Mouse (Mus musculus) limb, embryonic 11.5 days (tissue): Measurements from ENCODE around the gene Carmil1. TPM values are rescaled to one million over a fixed set of nuclear protein-coding genes. Genes with fewer than 3 reads are reported as not detected.

Experiments used
- ATAC-seq: fragments of 200-750 bp; cut with Nextera tagmentation; 2 replicates; pipeline ENCODE4 v1.8.0; 2017; ENCODE audit warnings: low read depth; ENCODE audit not compliant: insufficient number of reproducible peaks, low FRiP score, low TSS enrichment
- DNase-seq: peaks from one replicate; pipeline ENCODE4 v3.0.0-alpha.2; 2015; ENCODE audit warnings: low spot score
- H3K27ac ChIP-seq: fragments of 300-500 bp; sonication (generic); replicated peaks from 2 replicates; pipeline ENCODE4 v1.5.1; 2014; ENCODE audit warnings: low read depth, mild to moderate bottlenecking, low read length
- H3K27me3 ChIP-seq: fragments of 300-500 bp; sonication (generic); 2 replicates; pipeline ENCODE4 v1.6.1; 2014; ENCODE audit warnings: mild to moderate bottlenecking, low read length, mixed read lengths; ENCODE audit not compliant: control insufficient read depth, insufficient read depth
- H3K36me3 ChIP-seq: fragments of 300-500 bp; sonication (generic); 2 replicates; pipeline ENCODE4 v1.6.1; 2014; ENCODE audit warnings: mild to moderate bottlenecking, low read length, moderate library complexity, mixed read lengths; ENCODE audit not compliant: control insufficient read depth, insufficient read depth
- H3K4me1 ChIP-seq: fragments of 300-500 bp; sonication (generic); 2 replicates; pipeline ENCODE4 v1.6.1; 2014; ENCODE audit warnings: low read length, mixed read lengths; ENCODE audit not compliant: control insufficient read depth, insufficient read depth
- H3K4me2 ChIP-seq: fragments of 300-500 bp; sonication (generic); 2 replicates; pipeline ENCODE4 v1.6.1; 2014; ENCODE audit warnings: low read depth, mild to moderate bottlenecking, moderate library complexity; ENCODE audit not compliant: severe bottlenecking
- H3K4me3 ChIP-seq: fragments of 300-500 bp; sonication (generic); 2 replicates; pipeline ENCODE4 v1.5.1; 2014; ENCODE audit warnings: low read depth, low read length
- H3K9ac ChIP-seq: fragments of 300-500 bp; sonication (generic); 2 replicates; pipeline ENCODE4 v1.6.1; 2014; ENCODE audit warnings: mild to moderate bottlenecking, low read length
- H3K9me3 ChIP-seq: fragments of 300-500 bp; sonication (generic); 2 replicates; pipeline ENCODE4 v1.6.1; 2016; ENCODE audit warnings: low read length; ENCODE audit not compliant: control insufficient read depth
- WGBS: fragments of 180-500 bp; shearing (Covaris S2); extraction: QIAGEN DNeasy Blood & Tissue Kit; methylation state at CpG from one replicate; pipeline ENCODE4 v1.1.7; 2014; 5-methylcytosine and 5-hydroxymethylcytosine counted together
- polyA plus RNA-seq: library from polyadenylated mRNA; unstranded; fragments of >200 nt; fragmentation: Nextera tagmentation; extraction: Ambion mirVana; gene quantifications from 2 replicates; pipeline ENCODE4 v1.2.1, GENCODE M21; 2014

Gene Carmil1
- polyA plus RNA-seq, 1 experiment from 2014 or later = 29.4 TPM

DNA sequence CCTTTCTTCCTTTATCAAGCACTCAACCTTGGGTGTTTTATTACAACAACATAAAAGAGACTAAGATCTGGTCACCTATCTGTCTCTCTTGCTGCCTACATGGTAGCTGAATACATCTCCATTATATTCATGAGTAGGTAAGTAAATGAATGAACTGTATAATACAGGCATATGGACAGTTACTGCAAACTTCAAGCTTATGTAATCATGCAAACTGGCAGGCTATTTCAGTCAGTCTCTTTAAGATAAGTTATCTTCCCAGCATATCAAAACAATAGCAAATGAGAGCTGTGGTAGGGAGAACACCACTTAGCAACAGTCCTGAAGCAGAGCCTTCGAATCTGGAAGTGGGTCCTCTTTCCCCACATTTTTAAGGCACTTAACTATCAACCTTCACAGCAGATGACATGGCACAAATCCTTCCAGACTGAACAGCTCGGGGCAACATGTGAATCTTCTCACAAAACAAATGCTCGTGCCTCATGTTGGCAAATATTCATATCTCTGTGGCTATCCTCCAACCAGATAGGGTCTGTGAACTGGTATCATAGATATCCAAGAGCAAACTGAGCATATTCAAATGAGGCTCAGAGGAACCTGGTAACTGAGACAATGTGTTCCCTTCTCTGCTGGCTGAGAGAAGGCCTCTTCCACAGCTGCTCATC lies 42.0 kb downstream of the Carmil1 start:
- H3K36me3 ChIP-seq = no peaks in the 10 kb centered on the region
- no peak overlapping the region for H3K4me2 ChIP-seq
- 82% methylated on average over 3 of the region's 3 CpGs for WGBS
- peaks cover 3% of the 10 kb centered on the region for H3K4me1 ChIP-seq
- H3K4me3 ChIP-seq = no peak overlapping the region
- DNase-seq (no peak), ATAC-seq (no peak)
- H3K27ac ChIP-seq = no peak overlapping the region
- no peaks in the 10 kb centered on the region for H3K27me3 ChIP-seq
- H3K9ac ChIP-seq = no peak overlapping the region
- H3K9me3 ChIP-seq = no peaks in the 10 kb centered on the region

DNA sequence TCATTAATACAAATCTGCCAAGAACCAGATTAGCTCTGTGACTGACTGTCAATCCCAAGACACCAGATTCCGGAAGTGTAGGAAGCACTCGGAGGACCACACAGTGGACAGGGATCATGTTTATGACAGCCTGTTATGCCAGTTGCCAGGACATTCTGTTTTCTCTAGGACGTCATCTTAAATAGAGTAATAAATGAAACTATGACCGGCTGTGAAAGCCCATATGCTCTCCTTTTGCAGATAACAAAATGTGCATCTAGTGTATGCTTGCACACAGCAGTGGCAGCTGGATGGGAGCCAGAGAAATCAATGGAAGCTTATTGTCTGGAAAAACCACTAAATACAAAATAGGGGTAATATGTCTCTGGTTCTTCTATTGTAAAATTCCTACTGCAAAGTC lies 43.9 kb downstream of the Carmil1 start:
- peaks cover 3% of the 10 kb centered on the region for H3K4me1 ChIP-seq
- no peak for DNase-seq
- 84% methylated on average over 4 of the region's 4 CpGs for WGBS
- H3K27ac ChIP-seq = no peak overlapping the region
- H3K27me3 ChIP-seq = no peaks in the 10 kb centered on the region
- no peaks in the 10 kb centered on the region for H3K36me3 ChIP-seq
- H3K9me3 ChIP-seq = no peaks in the 10 kb centered on the region
- no peak overlapping the region for H3K9ac ChIP-seq
- no peak overlapping the region for H3K4me3 ChIP-seq
- ATAC-seq = no peak
- no peak overlapping the region for H3K4me2 ChIP-seq

DNA sequence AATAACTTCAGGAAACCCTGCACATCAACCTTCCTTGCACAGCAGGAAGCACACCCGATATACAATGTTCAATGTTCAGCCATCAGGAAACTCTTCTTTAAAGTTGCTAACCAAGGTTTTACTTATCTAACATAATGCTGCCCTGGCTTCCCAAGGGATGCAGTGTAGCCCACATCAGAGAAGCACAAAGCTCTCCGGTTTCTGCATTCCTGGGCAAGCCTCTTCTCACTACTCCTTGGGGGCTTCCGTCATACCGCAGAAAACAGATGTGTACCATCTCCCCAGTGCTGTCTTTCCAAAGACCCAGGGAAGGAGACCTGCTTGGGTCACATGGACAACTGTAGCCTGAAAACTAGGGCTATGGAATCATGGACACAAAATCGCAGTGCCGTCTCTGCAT lies 47.8 kb downstream of the Carmil1 start:
- WGBS = 89% methylated on average over 6 of the region's 6 CpGs
- no peaks in the 10 kb centered on the region for H3K4me1 ChIP-seq
- H3K27me3 ChIP-seq = no peaks in the 10 kb centered on the region
- no peak overlapping the region for H3K9ac ChIP-seq
- DNase-seq (no peak), ATAC-seq (no peak)
- H3K9me3 ChIP-seq = no peaks in the 10 kb centered on the region
- no peaks in the 10 kb centered on the region for H3K36me3 ChIP-seq
- H3K4me3 ChIP-seq = no peak overlapping the region
- H3K27ac ChIP-seq = no peak overlapping the region
- no peak overlapping the region for H3K4me2 ChIP-seq

DNA sequence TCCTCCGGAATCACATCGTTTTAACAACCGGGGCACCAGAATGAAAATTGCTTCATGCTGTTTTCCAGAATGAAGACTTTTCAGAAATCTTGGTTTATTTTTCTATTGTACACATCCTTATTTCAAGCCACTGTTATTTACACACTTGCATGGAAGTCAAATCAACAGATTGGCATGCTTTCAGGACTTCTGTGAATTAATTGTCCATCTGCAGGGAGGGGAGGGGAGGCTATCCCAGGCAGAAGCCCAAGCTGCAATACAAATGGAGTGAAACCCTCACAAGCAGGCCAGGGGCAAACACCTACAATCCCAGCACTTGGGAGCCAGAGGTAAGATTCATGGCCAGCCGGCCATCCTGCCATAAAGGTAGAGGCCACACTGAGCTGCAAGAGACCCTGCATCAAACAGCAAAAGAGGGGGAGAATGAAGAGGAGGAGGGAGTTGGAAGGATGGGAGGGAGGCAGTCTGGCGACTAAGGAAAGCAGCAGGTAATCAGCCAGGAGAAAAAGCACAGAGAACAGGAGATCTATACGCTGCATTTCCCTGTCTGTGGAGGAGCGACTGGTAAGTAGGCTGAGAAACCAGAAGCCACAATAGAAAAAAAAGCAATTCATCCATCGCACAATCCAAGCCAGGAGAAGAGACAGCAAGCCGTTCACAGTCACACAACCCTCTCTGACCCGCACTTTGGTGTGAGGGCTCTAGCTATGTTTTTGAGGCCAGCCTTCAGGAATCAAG lies 48.7 kb downstream of the Carmil1 start:
- ATAC-seq (no peak), DNase-seq (no peak)
- no peaks in the 10 kb centered on the region for H3K9me3 ChIP-seq
- H3K36me3 ChIP-seq = no peaks in the 10 kb centered on the region
- no peaks in the 10 kb centered on the region for H3K4me1 ChIP-seq
- no peak overlapping the region for H3K4me3 ChIP-seq
- H3K27me3 ChIP-seq = no peaks in the 10 kb centered on the region
- H3K9ac ChIP-seq = no peak overlapping the region
- 91% methylated on average over 10 of the region's 10 CpGs for WGBS
- no peak overlapping the region for H3K27ac ChIP-seq
- H3K4me2 ChIP-seq = no peak overlapping the region

DNA sequence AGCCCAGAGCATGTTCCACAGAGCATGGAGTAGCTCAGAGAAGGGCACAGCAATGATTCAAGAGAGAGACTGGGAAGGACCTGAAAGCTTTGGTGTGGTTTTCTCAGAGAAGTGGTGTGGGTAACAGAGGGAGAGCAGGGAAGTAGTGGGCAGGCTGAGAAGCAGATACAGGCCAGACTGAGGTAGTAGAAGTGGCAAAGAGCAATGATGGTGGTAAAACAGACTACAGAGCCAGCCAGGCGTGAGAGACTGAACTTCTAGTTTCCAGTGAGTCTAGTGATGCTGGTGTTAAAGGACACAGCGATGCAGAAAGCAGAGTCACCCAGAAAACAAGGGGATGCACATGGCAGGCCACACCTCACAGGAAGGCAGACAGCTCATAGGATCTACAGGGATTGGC lies 49.4 kb downstream of the Carmil1 start:
- Histone ChIP-seq H3K27me3 (no peaks in the 10 kb centered on the region), H3K9ac (no peak overlapping the region), H3K27ac (no peak overlapping the region), H3K36me3 (no peaks in the 10 kb centered on the region), H3K4me3 (no peak overlapping the region), H3K9me3 (no peaks in the 10 kb centered on the region), H3K4me2 (no peak overlapping the region), H3K4me1 (no peaks in the 10 kb centered on the region)
- no peak for DNase-seq
- no peak for ATAC-seq
- WGBS = 98% methylated on average over 2 of the region's 2 CpGs

DNA sequence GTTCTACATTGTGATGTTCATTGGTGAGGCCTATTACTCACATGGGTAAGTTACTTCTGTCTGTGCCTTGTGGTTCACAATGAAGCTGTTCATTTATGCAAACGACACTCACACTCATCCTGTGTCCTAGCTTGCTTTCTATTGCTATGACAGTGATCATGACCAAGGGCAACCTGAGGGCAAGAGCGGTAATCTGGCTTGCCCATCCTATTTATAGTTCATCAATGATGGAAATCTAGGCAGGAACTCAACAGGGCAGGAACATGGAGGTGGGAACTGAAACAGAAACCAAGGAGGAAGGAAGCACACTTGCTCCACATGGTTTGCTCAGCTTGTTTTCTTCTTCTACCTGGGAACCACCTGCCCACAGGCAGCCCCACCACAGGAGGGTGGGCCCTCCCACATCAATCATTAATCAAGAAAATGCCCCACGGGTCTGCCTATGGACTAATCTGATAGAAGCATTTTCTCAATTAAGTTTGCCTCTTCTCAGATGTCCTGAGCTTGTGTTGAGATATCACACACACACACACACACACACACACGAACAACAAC lies 50.0 kb downstream of the Carmil1 start:
- Histone ChIP-seq H3K36me3 (no peaks in the 10 kb centered on the region), H3K9ac (no peak overlapping the region), H3K27ac (no peak overlapping the region), H3K4me3 (no peak overlapping the region), H3K9me3 (no peaks in the 10 kb centered on the region), H3K4me1 (no peaks in the 10 kb centered on the region), H3K4me2 (no peak overlapping the region), H3K27me3 (no peaks in the 10 kb centered on the region)
- 85% methylated on average over 4 of the region's 4 CpGs for WGBS
- ATAC-seq = no peak
- no peak for DNase-seq

DNA sequence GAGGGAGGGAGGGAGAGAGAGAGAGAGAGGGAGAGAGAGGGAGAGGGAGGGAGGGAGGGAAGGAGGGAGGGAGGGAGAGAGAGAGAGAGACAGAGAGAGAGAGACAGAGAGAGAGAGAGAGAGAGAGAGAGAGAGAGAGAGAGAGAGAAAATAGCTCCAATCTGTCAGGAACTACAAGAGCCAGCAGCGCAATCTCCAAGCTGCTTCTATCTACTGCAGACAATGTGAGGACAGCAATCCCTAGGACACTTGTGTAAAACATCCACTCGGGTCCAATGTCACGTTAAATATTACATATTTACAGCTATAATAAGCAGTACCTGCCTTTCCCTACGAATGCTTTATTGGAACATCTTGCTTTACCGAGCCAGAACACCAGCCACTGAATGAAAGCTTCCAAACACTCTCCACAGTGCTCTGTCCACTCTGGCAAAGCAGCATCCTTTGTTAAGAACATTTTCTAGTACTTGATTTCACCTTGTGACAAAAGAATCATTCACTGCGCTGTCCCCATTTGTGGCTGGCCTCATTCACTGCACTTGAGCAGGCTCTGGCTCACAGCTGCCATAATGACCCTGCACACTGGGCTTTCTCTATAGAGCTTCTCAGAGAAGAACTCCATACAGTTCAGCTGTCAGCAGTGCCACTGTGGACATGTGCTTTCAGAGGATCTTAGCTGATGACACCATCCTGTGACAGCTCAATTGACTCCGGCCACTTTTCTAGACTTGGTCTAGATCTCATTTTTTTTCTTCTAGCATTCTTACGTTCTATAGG lies 57.0 kb downstream of the Carmil1 start:
- no peak overlapping the region for H3K27ac ChIP-seq
- DNase-seq (no peak), ATAC-seq (no peak)
- no peak overlapping the region for H3K4me2 ChIP-seq
- 90% methylated on average over 8 of the region's 8 CpGs for WGBS
- H3K36me3 ChIP-seq = no peaks in the 10 kb centered on the region
- no peaks in the 10 kb centered on the region for H3K4me1 ChIP-seq
- H3K27me3 ChIP-seq = no peaks in the 10 kb centered on the region
- H3K4me3 ChIP-seq = no peak overlapping the region
- no peaks in the 10 kb centered on the region for H3K9me3 ChIP-seq
- H3K9ac ChIP-seq = no peak overlapping the region

DNA sequence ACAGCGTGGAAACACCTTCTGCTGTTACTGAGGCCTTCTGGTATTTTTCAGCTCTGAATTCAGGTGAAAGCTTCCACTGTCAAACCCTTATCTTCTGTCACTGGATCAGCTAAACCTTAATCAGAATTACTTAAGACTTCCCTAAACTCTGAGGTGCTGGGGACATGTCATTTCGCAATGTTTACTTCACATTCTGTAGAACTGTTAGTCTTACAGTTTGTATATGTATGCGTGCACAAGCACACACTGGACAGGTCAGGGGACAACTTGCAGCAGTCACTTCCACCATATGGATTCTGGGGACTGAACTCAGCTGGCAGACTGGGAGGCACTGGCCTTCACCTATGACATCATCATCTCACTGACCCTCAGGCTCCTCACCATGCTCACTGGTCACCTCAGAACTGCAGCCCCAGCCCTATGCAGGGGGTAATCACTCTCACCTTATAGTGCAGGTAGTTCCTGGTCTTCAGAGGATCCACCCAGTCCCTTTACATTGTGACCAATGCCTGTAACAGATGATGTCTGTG lies 60.1 kb downstream of the Carmil1 start:
- no peaks in the 10 kb centered on the region for H3K27me3 ChIP-seq
- H3K4me1 ChIP-seq = no peaks in the 10 kb centered on the region
- 77% methylated on average over 3 of the region's 3 CpGs for WGBS
- no peak overlapping the region for H3K9ac ChIP-seq
- H3K4me2 ChIP-seq = no peak overlapping the region
- H3K27ac ChIP-seq = no peak overlapping the region
- no peaks in the 10 kb centered on the region for H3K9me3 ChIP-seq
- ATAC-seq (no peak), DNase-seq (no peak)
- H3K4me3 ChIP-seq = no peak overlapping the region
- H3K36me3 ChIP-seq = no peaks in the 10 kb centered on the region
